Mouse (Mus musculus) CH12F3 (cell line): ENCODE results near the gene Mrpl4.
"Not testable (repeated sequence)": the region's sequence is repeated elsewhere in the genome, so short reads cannot be mapped to it uniquely, and the experiment has no call there.

ENCODE experiments used
- in situ Hi-C: fragments of 300-500 bp; cut with MboI; formaldehyde crosslinking; loops from 2 replicates; pipeline ENCODE4 v1.14.3; 2020; ENCODE audit warnings: low sequenced_read_pairs

The Mrpl4 gene

GRCm38 (mm10) chr9:20983169-20983568, 19.4 kb upstream of the Mrpl4 start:
- in situ Hi-C loops = no loop called here

DNA sequence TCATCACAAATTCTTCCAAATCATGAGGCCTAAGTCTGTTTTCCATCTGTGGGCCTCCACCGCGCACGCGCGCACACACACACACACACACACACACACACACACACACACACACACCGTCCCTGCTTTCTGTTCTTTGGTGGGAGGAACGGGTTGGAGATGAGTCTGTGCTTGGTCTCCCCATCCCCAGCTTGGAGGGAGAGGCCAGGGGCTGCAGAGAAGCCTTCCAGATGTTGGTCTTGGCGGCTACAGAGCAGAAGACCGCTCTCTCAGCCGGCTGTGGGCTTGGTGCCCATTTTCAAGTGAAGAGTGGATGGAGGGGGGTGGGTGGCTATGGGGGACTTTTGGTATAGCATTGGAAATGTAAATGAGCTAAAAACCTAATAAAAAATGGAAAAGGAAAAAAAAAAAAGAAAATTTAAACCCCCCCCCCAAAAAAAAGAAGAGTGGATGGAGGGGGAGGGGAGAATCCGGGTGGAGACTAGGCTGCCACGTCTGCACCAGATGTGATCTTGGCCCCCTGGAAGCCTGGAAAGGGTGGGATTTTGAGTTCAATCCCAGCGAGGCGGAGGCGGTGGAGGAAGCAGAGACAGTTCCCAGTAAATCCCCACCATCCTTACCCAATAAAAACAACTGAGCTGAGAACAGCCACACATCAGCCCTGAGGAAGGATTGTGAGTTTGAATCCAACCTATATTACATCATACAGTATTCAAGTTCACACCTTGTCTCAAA, 15.4 kb upstream of the Mrpl4 start:
- in situ Hi-C loops = no loop called here

- in situ Hi-C loops = no loop called here
Measured at GRCm38 (mm10) chr9:20987953-20988352, 14.6 kb upstream of the Mrpl4 start.

DNA sequence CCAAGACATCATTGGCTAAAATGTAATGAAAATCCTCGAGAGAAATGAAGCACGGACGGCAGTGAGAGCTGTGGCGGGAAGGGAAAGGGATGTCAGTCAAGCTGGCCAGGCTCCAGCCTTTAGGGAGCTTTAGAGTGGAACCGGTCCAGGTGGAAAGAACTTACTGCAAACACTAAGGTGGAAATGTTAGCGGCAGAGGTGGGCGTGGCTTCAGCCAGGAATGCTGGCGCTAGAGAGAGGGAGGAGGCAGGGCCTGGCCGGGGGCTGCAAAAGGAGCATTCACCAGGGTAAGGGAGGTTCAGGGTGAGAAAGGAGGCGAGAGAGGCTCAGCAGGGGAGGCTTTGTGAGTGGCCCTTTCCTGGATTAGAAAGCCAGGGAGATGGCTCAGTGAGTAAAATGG, 11.7 kb upstream of the Mrpl4 start:
- in situ Hi-C loops = no loop called here

GRCm38 (mm10) chr9:20991587-20991986, 11.0 kb upstream of the Mrpl4 start:
- in situ Hi-C loops = no loop called here

- in situ Hi-C loops = no loop called here
Measured at GRCm38 (mm10) chr9:20993165-20993898, 9.2 kb upstream of the Mrpl4 start.

DNA sequence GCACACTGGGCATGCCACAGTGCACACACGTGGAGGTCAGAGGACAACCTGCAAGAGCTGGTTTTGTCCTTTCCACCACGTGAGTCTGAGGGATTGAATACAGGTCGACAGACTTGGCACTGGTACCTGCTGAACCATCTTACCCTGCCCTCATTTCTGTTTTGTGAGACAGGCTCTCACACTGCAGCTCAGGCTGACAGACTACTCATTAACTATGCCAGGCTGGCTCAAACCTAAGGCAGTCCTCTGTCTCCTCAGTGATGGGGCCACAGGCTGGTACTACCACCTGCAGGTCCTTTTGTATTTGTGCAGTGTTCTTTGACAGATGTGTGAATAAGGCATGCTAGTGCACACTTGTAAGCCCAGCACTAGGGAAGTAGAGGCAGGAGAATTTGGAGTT, 7.5 kb upstream of the Mrpl4 start:
- in situ Hi-C loops = no loop called here

GRCm38 (mm10) chr9:20997065-20997464, 5.5 kb upstream of the Mrpl4 start:
- in situ Hi-C loops = no loop called here

GRCm38 (mm10) chr9:20998337-20998736, 4.2 kb upstream of the Mrpl4 start:
- in situ Hi-C loops = not testable (repeated sequence)

DNA sequence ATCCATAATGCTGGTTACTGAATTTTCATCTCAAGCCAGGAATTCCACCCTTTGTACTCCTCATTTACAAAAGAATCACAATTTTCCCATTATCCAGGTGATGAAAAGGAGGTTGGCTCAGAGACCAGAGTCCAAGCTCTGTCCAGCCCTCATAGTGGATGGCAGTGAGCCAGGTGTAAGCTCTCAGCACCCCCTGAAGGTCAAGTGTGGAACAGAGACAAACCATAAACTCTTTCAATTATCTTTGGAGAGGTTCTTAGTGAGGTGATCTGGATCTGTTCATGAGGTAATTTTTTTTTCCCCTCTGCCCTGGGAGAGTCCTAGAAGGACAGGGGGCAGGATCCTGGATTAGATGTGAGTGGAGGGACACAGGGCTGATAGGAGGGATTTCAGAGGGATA, 1.7 kb upstream of the Mrpl4 start:
- in situ Hi-C loops = loop anchor here (5.0 kb wide), 1 partner anchor 89 kb away; no protein-coding TSS in a partner anchor

DNA sequence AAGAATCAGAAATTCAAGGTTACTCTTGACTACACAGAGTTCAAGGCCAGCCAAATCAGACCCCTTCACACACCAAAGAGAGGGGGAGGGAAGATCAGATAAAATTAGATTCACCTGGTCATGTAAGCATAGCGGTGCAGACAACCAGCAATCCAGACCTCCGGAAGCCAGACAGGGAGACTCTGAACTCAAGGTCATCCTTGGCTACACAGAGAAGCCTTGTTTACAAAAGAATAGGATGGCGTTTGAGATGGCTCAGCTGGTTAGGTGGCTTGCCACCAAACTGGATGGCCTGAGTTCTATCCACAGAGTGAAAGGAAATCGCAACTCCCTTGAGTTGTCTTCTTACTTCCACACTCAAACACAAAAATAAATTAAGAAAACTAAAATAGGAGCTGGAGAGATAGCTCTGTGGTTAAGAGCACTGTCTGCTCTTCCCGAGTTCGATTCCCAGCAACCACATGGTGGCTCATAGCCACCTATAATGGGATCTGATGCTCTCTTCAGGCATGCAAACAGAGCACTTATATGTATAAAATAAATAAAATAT, 812 bp upstream of the Mrpl4 start:
- in situ Hi-C loops = loop anchor here (5.0 kb wide), 1 partner anchor 89 kb away; no protein-coding TSS in a partner anchor

DNA sequence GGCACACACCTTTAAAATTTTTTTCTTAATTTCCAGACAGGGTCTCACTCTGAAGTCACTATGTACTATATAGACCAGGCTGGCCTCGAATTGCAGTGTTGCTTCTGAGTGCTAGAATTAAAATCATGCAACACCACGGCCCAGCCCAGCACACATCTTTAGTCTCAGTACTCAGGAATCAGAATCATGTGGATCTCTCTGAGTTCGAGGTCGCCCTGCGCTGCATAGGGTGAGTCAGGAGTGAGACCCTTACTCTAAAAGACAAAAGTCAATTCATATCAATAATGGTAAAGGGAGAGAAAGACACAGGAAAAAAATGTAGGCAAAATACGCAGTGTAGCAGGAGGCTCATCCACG, 290 bp upstream of the Mrpl4 start:
- in situ Hi-C loops = loop anchor here (5.0 kb wide), 1 partner anchor 90 kb away; no protein-coding TSS in a partner anchor

DNA sequence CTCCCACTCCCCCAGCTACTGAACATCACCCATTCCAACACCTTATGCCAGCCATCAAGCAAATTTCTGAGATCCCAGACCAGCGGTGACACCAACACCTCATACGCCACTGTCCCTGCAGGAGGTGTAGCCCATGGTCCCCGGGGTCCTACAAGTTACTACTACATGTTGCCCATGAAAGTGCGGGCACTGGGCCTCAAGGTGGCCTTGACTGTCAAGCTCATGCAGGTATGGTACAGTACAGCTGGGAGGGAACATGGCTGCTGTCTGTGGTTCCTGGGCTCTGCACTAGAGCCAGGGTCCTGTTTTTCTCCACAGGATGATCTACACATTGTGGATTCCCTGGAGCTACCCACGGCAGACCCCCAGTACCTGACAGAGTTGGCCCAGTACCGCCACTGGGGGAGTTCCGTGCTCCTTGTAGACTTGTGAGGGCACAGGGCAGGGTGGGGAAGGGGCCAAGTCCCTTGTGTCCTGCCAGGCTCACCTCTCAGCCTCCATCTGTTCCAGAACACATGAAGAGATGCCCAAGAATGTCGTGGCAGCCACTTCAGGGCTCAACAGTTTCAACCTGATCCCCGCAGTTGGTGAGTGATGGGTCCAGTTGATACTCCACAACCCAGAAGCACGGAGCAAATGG, 4.9 kb downstream of the Mrpl4 start:
- in situ Hi-C loops = no loop called here

GRCm38 (mm10) chr9:21008007-21008406, 5.5 kb downstream of the Mrpl4 start:
- in situ Hi-C loops = no loop called here

GRCm38 (mm10) chr9:21010362-21010761, 7.8 kb downstream of the Mrpl4 start:
- in situ Hi-C loops = no loop called here

DNA sequence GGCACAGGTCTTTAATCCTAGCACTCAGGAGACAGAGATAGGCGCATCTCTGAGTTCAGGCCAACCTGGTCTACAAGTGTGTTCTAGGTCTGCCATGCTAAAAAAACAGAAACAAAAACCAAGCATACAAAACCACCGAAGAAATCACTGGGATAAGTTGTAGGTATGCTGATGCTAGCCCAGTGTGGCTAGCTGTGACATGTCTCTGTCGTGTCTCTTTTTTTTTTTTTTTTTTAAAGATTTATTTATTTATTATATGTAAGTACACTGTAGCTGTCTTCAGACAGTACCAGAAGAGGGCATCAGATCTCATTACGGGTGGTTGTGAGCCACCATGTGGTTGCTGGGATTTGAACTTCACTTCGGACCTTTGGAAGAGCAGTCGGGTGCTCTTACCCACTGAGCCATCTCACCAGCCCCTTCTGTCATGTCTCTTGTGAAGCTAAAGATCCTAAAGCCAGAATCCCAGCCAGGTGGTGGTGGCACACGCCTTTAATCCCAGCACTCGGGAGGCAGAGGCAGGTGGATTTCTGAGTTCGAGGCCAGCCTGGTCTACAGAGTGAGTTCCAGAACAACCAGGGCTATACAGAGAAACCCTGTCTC, 8.5 kb downstream of the Mrpl4 start:
- in situ Hi-C loops = not testable (repeated sequence)

DNA sequence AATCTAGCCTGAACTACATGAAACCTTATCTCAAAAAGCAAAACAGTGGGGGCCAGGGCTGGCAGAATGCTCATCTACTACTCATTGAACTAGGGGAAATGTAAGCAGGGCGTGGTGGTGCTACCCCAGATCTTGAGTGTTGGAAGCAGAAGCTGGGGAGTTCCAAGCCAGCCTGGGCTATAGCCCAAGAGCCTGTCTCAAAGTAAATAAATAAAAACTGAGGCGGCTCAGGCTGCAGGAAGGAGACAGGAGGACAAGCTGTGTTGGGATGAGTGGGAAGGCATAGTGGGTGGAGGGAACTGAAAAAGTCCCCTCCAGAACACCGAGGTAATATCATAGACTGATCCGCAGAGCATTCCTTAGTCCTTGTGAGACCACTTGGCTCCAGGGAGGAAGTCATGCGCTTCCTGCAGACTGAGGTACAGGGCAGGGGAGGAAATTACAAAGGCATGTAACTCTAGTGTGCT, 9.3 kb downstream of the Mrpl4 start:
- in situ Hi-C loops = no loop called here

DNA sequence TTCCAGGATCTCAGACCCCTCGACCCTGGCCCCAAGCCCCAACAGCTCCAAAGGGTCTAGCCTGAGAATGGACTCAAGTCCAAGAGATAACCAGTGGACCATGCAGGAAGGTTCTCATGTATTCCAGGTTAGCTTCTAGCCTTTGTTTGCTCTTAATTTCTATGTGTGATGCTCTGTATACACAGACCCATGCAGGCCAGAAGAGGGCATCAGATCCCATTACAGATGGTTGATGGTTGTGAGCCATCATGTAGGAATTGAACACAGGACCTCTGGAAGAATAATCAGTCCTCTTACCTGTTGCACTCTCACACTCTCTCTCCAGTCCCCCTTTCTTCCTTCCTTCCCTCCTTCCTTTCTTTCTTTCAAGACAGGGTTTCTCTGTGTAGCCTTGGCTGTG, 9.8 kb downstream of the Mrpl4 start:
- in situ Hi-C loops = no loop called here

- in situ Hi-C loops = no loop called here
Measured at GRCm38 (mm10) chr9:21014691-21015570, 12.4 kb downstream of the Mrpl4 start.

GRCm38 (mm10) chr9:21015571-21016130, 13.1 kb downstream of the Mrpl4 start, which contains the start of gene Icam1:
Gene Icam1 (plus strand): TSS chr9:21015985.
- in situ Hi-C loops = no loop called here
